Comparison of ENCODE assay signal across 18 mouse cellular contexts in genomic region chr4:94292150-94292549, GRCm38 (mm10).
"Had no signal": no experiment of that assay in that cellular context is flagged by ENCODE, and none has a peak within 500 bp of the region (broad histone marks: within the 10 kb centered on the region; RNA-seq: fewer than 3 reads in every experiment).

No protein-coding gene starts in this region.

- H3K4me2 ChIP-seq: kidney, embryonic 15.5 days; liver, embryonic 13.5 days; midbrain, embryonic 15.5 days; neural tube, embryonic 12.5 days; neural tube, embryonic 15.5 days; stomach, embryonic 15.5 days had no signal

- H3K4me3 ChIP-seq: kidney, embryonic 15.5 days; left cerebral cortex, adult 2 months; liver, embryonic 13.5 days; midbrain, embryonic 15.5 days; neural tube, embryonic 12.5 days; neural tube, embryonic 15.5 days; stomach, embryonic 15.5 days had no signal

- H3K36me3 ChIP-seq: kidney, embryonic 15.5 days; liver, embryonic 13.5 days; midbrain, embryonic 15.5 days; neural tube, embryonic 12.5 days; neural tube, embryonic 15.5 days; stomach, embryonic 15.5 days had no signal

- H3K27me3 ChIP-seq: kidney, embryonic 15.5 days; liver, embryonic 13.5 days; midbrain, embryonic 15.5 days; neural tube, embryonic 12.5 days; neural tube, embryonic 15.5 days; stomach, embryonic 15.5 days had no signal

- H3K4me1 ChIP-seq: kidney, embryonic 15.5 days; liver, embryonic 13.5 days; midbrain, embryonic 15.5 days; neural tube, embryonic 12.5 days; neural tube, embryonic 15.5 days; stomach, embryonic 15.5 days had no signal

- H3K9ac ChIP-seq: kidney, embryonic 15.5 days; liver, embryonic 13.5 days; midbrain, embryonic 15.5 days; neural tube, embryonic 12.5 days; neural tube, embryonic 15.5 days; stomach, embryonic 15.5 days had no signal

- DNase-seq: kidney, adult 8-10 months; kidney, postnatal 10 days; kidney, postnatal 36 days; layer of hippocampus, postnatal 36 days; liver, embryonic 13.5 days; lung, adult 2 months; lung, postnatal 14 days; lung, postnatal 4 days; right cerebral cortex, adult 18-20 months; right cerebral cortex, postnatal 14 days; right cerebral cortex, postnatal 4 days; thymus, postnatal 36 days had no signal

- H3K27ac ChIP-seq: kidney, embryonic 15.5 days; left cerebral cortex, adult 2 months; liver, embryonic 13.5 days; midbrain, embryonic 15.5 days; neural tube, embryonic 12.5 days; neural tube, embryonic 15.5 days; stomach, embryonic 15.5 days had no signal

- ATAC-seq: midbrain, embryonic 15.5 days had no signal

- H3K9me3 ChIP-seq: kidney, embryonic 15.5 days; liver, embryonic 13.5 days; midbrain, embryonic 15.5 days; neural tube, embryonic 12.5 days; neural tube, embryonic 15.5 days; stomach, embryonic 15.5 days had no signal
